Mouse (Mus musculus) spleen, postnatal 0 days (tissue): ENCODE measurements around the gene Mtmr1. TPM values are rescaled to one million over a fixed set of nuclear protein-coding genes. Genes with fewer than 3 reads are reported as not detected.

Experiments
- polyA plus RNA-seq: library from polyadenylated mRNA; unstranded; fragments of >200 nt; fragmentation: Nextera tagmentation; extraction: Ambion mirVana; gene quantifications from 2 replicates; pipeline ENCODE4 v1.2.1, GENCODE M21; 2015

Gene Mtmr1
- 6.0 and 7.5 TPM in 2 replicates for polyA plus RNA-seq

DNA sequence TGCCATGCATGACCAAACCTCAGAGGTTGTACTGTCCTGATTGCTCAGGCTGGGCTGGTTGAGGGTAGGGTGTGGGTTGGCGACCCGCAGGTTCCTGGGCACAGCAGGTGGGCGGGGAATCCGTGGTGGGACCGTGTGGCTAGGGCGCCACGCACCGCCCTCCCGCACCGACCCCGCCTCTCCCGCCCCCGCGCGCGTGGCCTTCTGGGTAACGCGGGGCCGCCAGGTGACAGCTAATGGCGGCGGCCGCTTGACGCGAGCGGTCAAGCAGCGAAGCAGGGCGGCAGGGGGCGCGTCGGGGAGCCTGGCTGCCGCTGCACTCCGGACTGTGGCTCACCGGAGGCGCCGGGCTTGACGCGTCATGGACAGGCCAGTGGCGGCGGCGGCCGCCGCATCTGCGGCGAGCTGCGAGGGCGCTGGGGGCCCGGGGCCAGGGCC, at the start of gene Mtmr1:
Mtmr1 (plus strand) TSS at position 207 of the 438 bp plus-strand sequence.

Other genes starting within 250 kb of the Mtmr1 start
- gene Mtm1, start 154.0 kb upstream of the Mtmr1 start, polyA plus RNA-seq, result 3.1 and 4.3 TPM in 2 replicates
- 8.3 and 9.7 TPM in 2 replicates for gene Cd99l2, start 128.1 kb downstream of the Mtmr1 start, polyA plus RNA-seq
- gene Hmgb3, start 191.2 kb downstream of the Mtmr1 start, polyA plus RNA-seq, result 278 and 318 TPM in 2 replicates